Mouse (Mus musculus) intestine, embryonic 15.5 days (tissue): ENCODE measurements around the gene Ppp1r12a. TPM values are rescaled to one million over a fixed set of nuclear protein-coding genes. Genes with fewer than 3 reads are reported as not detected.

Experiments
- ATAC-seq: fragments of 200-750 bp; cut with Nextera tagmentation; 2 replicates; pipeline ENCODE4 v1.8.0; 2017; ENCODE audit warnings: moderate TSS enrichment, moderate library complexity
- H3K27ac ChIP-seq: fragments of 300-500 bp; sonication (generic); 2 replicates; pipeline ENCODE4 v1.5.1; 2015; ENCODE audit warnings: mild to moderate bottlenecking, inconsistent platforms
- H3K27me3 ChIP-seq: fragments of 300-500 bp; sonication (generic); replicated peaks from 2 replicates; pipeline ENCODE4 v1.6.1; 2015; ENCODE audit warnings: inconsistent platforms
- H3K36me3 ChIP-seq: fragments of 300-500 bp; sonication (generic); 2 replicates; pipeline ENCODE4 v1.6.1; 2015; ENCODE audit warnings: inconsistent platforms
- H3K4me1 ChIP-seq: fragments of 300-500 bp; sonication (generic); replicated peaks from 2 replicates; pipeline ENCODE4 v1.6.1; 2015; ENCODE audit warnings: inconsistent platforms
- H3K4me2 ChIP-seq: fragments of 300-500 bp; sonication (generic); replicated peaks from 2 replicates; pipeline ENCODE4 v1.6.1; 2015; ENCODE audit warnings: mild to moderate bottlenecking, inconsistent platforms
- H3K4me3 ChIP-seq: fragments of 300-500 bp; sonication (generic); replicated peaks from 2 replicates; pipeline ENCODE4 v1.5.1; 2015; ENCODE audit warnings: inconsistent platforms
- H3K9ac ChIP-seq: fragments of 300-500 bp; sonication (generic); 2 replicates; pipeline ENCODE4 v1.6.1; 2015; ENCODE audit warnings: inconsistent platforms
- H3K9me3 ChIP-seq: fragments of 300-500 bp; sonication (generic); 2 replicates; pipeline ENCODE4 v1.6.1; 2016; ENCODE audit warnings: inconsistent platforms
- WGBS: fragments of 180-500 bp; shearing (Covaris S2); methylation state at CpG from one replicate; pipeline ENCODE4 v1.1.7; 2015; 5-methylcytosine and 5-hydroxymethylcytosine counted together
- polyA plus RNA-seq: library from polyadenylated mRNA; unstranded; fragments of >200 nt; fragmentation: Nextera tagmentation; extraction: Ambion mirVana; gene quantifications from 2 replicates; pipeline ENCODE4 v1.2.1, GENCODE M21; 2015

The Ppp1r12a gene
- polyA plus RNA-seq, 1 experiment from 2014 or later: 105 TPM

DNA sequence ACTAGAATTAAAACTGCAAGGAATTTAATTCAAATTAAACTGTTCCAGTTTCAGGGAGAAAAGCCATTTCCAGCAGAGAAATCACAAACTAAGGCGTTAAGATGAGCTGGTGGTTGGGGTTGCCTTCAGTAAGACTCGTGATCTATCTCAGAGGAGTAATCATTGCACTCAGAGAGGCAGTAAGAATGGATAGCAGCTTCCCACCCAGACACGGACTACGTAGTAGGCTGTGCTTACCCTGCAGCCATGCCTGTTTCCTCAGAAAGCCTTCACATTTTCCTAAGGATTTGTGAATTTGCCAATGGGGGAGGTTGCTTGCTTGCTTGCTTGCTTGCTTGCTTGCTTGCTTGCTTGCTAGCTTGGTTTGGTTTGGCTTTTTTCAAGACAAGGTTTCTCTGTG, 122.5 kb downstream of the Ppp1r12a start:
- peaks cover 7% of the 10 kb centered on the region; the same call in 1 of the 2 replicates for H3K36me3 ChIP-seq
- no peak overlapping the region for H3K9ac ChIP-seq
- H3K27me3 ChIP-seq: no peaks in the 10 kb centered on the region
- H3K9me3 ChIP-seq: no peaks in the 10 kb centered on the region
- no peaks in the 10 kb centered on the region for H3K4me1 ChIP-seq
- no peak overlapping the region for H3K4me2 ChIP-seq
- H3K27ac ChIP-seq: no peak overlapping the region
- 85% methylated on average over 4 of the region's 4 CpGs for WGBS
- ATAC-seq: no peak
- H3K4me3 ChIP-seq: no peak overlapping the region

DNA sequence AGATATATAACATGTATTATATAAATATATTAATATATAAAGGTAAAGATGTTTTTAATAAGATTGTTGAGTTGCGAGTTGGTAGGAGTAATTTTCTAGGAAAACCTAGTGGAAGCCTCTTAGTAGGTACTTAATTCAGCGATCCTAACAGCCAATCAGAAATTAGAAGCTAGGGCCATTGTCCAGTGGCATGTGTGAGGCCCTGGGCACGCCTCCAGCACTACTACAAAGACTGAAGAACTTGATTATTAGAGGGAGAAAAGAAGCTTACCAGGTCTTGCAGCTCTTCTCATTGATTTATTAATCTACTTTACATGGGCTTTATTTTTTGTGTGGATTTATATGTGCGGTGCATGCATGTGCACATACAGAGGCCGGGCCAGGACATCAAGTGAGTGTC, 123.0 kb downstream of the Ppp1r12a start:
- Histone ChIP-seq H3K4me3 (no peak overlapping the region), H3K9ac (no peak overlapping the region), H3K9me3 (no peaks in the 10 kb centered on the region), H3K27me3 (no peaks in the 10 kb centered on the region), H3K36me3 (peaks cover 7% of the 10 kb centered on the region; the same call in 1 of the 2 replicates), H3K27ac (no peak overlapping the region), H3K4me2 (no peak overlapping the region), H3K4me1 (no peaks in the 10 kb centered on the region)
- WGBS: 88% methylated on average over 5 of the region's 5 CpGs
- no peak for ATAC-seq

DNA sequence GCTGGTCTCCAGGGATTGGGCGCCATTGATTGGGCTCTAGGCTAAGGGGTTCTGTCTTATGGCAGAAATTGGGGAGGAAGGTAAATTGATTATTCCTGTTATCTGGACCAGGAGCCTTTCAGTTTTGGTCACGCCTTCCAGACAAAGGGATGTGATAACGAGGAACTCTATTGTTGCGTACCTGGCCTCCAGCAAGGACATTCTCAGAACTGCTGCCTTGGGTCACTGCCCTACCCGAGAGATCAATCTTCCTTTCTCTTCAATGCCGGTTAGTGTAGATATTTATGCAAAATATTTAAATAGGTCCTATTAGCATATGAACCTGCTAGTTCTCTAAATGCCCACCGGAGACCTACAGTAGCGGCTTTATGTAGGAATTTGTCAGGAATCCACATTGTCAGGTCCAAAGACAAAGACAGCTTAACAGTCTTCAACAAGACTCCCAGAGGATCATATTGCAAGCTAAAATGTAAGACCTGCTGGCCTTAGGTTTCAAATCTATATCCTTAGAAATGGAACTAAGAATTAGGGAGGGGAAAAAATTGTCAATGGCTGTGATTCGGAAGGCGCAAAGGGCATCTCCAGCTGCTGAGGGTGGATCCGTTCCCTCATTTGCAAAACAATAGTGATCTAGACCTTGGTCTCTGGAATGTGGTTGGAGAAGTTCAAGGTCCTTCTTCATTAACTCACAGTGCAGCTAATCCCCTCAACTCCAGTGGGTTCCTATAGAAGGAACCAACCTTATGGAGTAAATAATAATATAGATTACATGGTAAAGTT, 124.9 kb downstream of the Ppp1r12a start:
- no peak overlapping the region for H3K4me3 ChIP-seq
- H3K9ac ChIP-seq: no peak overlapping the region
- no peak overlapping the region for H3K27ac ChIP-seq
- H3K36me3 ChIP-seq: no peaks in the 10 kb centered on the region
- no peaks in the 10 kb centered on the region for H3K9me3 ChIP-seq
- H3K27me3 ChIP-seq: no peaks in the 10 kb centered on the region
- no peaks in the 10 kb centered on the region for H3K4me1 ChIP-seq
- no peak for ATAC-seq
- H3K4me2 ChIP-seq: no peak overlapping the region
- WGBS: 79% methylated on average over 11 of the region's 11 CpGs

DNA sequence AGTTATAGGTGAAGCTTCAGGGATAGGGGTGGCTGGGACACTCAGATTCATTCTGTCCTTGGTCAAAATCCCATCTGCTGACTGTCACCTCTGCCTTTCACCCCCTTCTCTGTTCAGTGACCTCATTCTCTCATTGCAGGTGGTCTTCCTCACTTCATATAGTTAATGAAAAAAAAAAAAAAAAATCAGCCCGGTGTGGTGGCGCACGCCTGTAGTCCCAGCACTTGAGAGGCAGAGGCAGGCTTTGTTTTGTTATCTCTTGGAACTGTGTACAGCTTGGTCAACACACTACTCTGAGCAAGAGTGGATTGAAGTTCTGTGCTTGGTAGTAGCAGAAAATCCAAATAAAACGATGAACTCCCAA, 125.4 kb downstream of the Ppp1r12a start:
- 80% methylated on average over 4 of the region's 4 CpGs for WGBS
- ATAC-seq: no peak

DNA sequence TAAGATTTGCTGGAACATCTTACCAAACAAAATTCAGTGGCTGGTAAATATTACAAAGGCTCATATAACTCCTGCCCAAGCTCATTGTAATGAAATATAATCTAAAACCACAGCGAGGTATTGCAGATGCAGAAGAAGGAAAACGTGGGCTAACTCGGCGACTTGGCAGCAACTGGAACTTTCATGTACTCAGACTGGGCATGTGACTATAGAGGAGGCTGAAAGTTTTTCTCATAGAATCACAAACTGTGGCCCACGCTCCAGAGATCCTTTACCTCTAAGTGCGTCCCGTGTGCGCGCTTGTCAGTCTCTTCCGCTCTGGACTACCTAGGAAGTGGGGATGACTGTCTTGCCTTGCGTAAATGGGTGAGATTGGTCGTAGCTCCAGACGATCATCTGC, 128.1 kb downstream of the Ppp1r12a start:
- Histone ChIP-seq H3K9me3 (no peaks in the 10 kb centered on the region), H3K36me3 (no peaks in the 10 kb centered on the region), H3K27ac (no peak overlapping the region), H3K9ac (no peak overlapping the region), H3K4me3 (no peak overlapping the region), H3K4me2 (no peak overlapping the region), H3K27me3 (no peaks in the 10 kb centered on the region), H3K4me1 (no peaks in the 10 kb centered on the region)
- ATAC-seq: no peak
- 92% methylated on average over 13 of the region's 13 CpGs for WGBS

More for the DNA sequence above, 125.4 kb downstream of the Ppp1r12a start:
- Histone ChIP-seq H3K27ac (no peak overlapping the region), H3K4me3 (no peak overlapping the region), H3K27me3 (no peaks in the 10 kb centered on the region), H3K4me2 (no peak overlapping the region), H3K4me1 (no peaks in the 10 kb centered on the region), H3K9ac (no peak overlapping the region), H3K9me3 (no peaks in the 10 kb centered on the region), H3K36me3 (no peaks in the 10 kb centered on the region)

DNA sequence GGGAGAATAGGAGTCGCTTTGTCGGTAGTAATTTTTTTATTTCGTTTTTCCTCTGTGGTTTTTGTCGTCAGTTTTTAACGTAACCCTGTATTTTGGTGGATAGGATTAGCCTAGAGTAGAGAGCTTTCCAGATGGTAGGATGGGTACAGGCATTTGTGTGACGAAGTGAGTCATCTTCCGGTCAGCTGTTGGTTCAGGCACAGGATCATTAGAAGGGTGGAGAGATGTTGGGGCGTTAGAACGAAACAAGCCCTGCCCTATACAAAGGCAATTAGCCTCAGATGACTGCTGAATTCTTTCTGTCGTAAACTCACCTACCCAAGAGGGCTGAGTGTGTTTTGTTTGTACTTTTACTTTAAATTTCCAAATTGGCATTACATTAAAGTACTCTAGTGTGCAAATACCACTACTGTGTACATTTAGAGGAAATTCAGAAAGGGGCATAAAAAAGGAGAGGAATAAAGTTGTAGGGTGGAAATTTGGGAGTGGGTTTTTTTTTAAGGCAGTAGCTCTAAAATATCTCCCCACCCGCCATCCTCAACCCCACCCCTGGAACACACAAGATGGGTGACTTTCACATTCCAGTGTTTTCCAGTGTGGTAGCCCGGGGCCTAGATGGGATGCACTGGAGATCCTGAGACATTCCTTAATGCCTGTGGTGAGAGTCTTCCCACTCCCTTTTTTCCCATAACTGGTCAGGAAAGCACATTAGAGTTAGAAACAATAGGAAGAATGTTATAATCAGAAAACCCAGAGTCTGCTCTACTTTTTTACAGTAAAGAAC, 129.9 kb downstream of the Ppp1r12a start:
- H3K4me1 ChIP-seq: no peaks in the 10 kb centered on the region
- 78% methylated on average over 12 of the region's 12 CpGs for WGBS
- H3K27me3 ChIP-seq: no peaks in the 10 kb centered on the region
- H3K36me3 ChIP-seq: no peaks in the 10 kb centered on the region
- H3K9me3 ChIP-seq: no peaks in the 10 kb centered on the region
- no peak overlapping the region for H3K9ac ChIP-seq
- H3K4me2 ChIP-seq: no peak overlapping the region
- no peak for ATAC-seq
- no peak overlapping the region for H3K27ac ChIP-seq
- no peak overlapping the region for H3K4me3 ChIP-seq

DNA sequence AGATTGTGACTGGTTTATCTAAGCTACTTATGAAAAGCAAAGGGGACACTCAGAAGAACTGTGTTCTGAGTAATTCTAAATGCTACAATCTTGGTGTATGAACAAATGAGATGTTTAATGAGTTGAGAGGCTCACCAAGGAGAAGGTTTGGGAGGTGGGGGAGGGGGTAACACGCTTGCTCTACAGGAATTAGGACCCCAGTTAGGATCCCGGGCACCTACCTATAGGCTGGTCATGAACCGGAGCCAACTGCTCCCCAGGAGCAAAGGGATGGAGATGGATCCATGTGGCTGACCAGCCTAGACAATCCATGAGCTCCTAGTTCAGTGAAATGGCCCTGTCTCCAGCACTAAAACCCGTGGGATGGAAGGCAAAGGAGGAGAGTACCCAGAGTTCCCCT, 130.7 kb downstream of the Ppp1r12a start:
- Histone ChIP-seq H3K4me3 (no peak overlapping the region), H3K27me3 (no peaks in the 10 kb centered on the region), H3K36me3 (no peaks in the 10 kb centered on the region), H3K27ac (no peak overlapping the region), H3K9ac (no peak overlapping the region), H3K9me3 (no peaks in the 10 kb centered on the region), H3K4me1 (no peaks in the 10 kb centered on the region), H3K4me2 (no peak overlapping the region)
- 83% methylated on average over 4 of the region's 4 CpGs for WGBS
- no peak for ATAC-seq

DNA sequence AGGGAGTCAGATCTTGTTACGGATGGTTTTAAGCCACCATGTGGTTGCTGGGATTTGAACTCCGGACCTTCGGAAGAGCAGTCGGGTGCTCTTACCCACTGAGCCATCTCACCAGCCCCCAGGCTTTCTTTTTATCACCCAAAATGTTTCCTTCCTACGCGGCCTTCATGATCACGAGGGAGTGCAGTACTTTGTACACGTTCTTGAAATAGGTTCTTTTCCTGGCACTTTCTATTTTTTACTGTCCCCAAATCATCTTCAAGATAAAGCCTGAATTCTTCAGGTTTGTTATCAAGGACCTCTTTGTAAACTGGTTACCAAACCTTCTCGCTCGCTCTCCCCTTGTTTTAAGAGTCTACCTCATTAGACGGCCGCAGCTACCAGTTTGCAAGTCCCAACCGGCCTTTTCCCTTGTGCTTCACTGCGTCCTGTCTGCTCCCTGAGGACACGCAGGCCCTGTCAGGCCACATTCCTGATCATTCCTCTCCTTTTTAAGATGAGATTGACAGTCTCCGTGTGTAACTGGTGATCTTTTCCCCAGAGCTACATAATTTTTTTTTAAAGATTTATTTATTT, 131.7 kb downstream of the Ppp1r12a start:
- H3K9ac ChIP-seq: no peak overlapping the region
- 89% methylated on average over 16 of the region's 16 CpGs for WGBS
- no peak for ATAC-seq
- no peaks in the 10 kb centered on the region for H3K4me1 ChIP-seq
- no peak overlapping the region for H3K4me3 ChIP-seq
- H3K27ac ChIP-seq: no peak overlapping the region
- H3K9me3 ChIP-seq: no peaks in the 10 kb centered on the region
- no peaks in the 10 kb centered on the region for H3K27me3 ChIP-seq
- no peak overlapping the region for H3K4me2 ChIP-seq
- no peaks in the 10 kb centered on the region for H3K36me3 ChIP-seq

DNA sequence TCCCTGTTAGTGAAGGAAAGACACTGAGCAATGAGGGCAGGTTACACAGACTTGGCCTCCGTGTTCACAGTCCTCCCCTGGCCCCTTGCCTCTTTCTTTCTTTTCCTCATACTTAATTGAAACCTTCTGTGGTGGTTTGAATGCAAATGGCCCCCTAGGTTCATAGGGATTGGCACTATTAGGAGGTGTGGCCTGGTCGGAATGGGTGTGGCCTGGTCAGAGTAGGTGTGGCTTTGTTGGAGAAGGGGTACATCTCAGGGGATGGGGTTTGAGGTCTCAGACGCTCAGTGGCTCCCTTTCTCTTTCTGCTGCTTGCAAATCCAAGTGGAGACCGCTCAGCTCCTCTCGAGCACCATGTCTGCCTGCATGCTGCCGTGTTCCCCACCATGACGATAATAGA, 132.8 kb downstream of the Ppp1r12a start:
- no peak for ATAC-seq
- WGBS: 89% methylated on average over 7 of the region's 7 CpGs
- no peak overlapping the region for H3K9ac ChIP-seq
- H3K9me3 ChIP-seq: no peaks in the 10 kb centered on the region
- no peaks in the 10 kb centered on the region for H3K36me3 ChIP-seq
- H3K4me1 ChIP-seq: no peaks in the 10 kb centered on the region
- H3K4me3 ChIP-seq: no peak overlapping the region
- no peak overlapping the region for H3K27ac ChIP-seq
- no peak overlapping the region for H3K4me2 ChIP-seq
- no peaks in the 10 kb centered on the region for H3K27me3 ChIP-seq

DNA sequence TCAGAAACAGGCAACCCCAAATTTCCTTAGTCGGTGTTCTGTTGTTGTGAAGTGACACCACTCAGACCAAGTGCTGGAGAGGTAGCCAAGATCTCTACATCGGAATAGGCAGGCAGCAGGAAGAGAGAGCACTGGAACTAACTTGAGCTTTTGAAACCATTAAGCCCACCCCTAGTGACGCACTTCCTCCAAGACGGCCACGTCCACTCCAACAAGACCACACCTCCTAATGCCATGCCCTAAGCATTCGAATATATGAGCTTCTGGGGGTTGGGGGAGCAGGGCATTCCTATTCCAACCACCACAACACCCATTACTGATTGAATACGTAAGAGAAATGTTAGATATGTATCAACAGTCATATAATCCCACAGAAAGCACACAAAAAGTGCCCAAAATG, 134.5 kb downstream of the Ppp1r12a start:
- WGBS: 88% methylated on average over 7 of the region's 7 CpGs
- Histone ChIP-seq H3K9ac (no peak overlapping the region), H3K9me3 (no peaks in the 10 kb centered on the region), H3K4me2 (no peak overlapping the region), H3K27me3 (no peaks in the 10 kb centered on the region), H3K27ac (no peak overlapping the region), H3K36me3 (no peaks in the 10 kb centered on the region), H3K4me1 (no peaks in the 10 kb centered on the region), H3K4me3 (no peak overlapping the region)
- no peak for ATAC-seq

DNA sequence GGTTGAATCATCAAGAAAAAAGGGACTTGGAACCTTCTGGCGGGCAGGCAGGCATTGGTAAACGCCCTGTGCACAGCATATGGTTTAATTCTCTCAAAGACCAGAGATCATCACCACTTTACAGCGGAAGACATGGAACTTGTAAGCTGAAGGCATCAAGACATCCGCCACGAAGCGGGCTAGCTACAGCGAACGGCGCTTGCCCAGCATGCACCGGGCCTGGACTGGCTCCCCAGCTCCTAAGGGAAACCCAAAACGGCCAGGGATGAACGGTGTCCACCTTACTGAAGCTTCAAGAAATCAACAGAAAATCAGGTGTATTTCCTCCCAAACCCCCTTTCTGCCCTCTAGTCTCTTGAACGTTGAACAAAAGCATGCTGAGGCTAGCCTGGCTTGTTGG, 136.3 kb downstream of the Ppp1r12a start:
- H3K4me2 ChIP-seq: no peak overlapping the region
- WGBS: 92% methylated on average over 13 of the region's 13 CpGs
- H3K9ac ChIP-seq: no peak overlapping the region
- no peaks in the 10 kb centered on the region for H3K27me3 ChIP-seq
- H3K9me3 ChIP-seq: no peaks in the 10 kb centered on the region
- ATAC-seq: no peak
- no peaks in the 10 kb centered on the region for H3K4me1 ChIP-seq
- no peak overlapping the region for H3K4me3 ChIP-seq
- H3K27ac ChIP-seq: no peak overlapping the region
- no peaks in the 10 kb centered on the region for H3K36me3 ChIP-seq

DNA sequence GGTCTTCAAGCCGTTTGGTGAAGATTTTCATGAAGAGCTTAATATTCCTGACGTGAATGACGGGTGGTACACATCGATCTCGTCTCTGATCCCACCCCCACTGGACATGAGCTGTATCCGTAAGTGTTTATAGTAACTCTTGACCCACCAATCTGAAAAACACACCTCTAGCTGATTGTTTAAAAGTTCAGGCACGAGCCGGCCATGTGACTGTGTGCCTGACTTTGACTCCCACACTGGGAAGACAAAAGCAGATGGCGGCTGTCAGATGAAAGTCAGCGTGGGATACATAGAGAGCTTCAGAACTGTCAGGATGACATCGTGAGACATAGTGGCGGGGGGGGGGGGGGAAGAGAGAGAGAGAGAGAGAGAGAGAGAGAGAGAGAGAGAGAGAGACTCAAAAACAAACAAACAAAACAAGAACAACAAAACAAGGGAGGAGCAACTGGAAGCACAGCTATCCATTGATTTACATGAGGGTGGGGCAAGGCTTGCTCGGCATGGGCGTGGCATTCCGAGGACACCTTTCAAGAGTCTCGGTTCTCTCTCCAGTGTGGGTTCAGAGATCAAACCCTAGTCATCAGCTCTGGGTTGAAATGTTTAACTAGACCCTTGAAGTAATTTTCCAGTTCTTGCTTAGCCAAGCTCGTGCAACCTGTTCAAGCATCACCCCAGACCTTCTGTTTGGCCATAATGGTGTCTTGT, 137.0 kb downstream of the Ppp1r12a start:
- no peaks in the 10 kb centered on the region for H3K36me3 ChIP-seq
- no peaks in the 10 kb centered on the region for H3K4me1 ChIP-seq
- ATAC-seq: peak; percentile 57
- 75% methylated on average over 16 of the region's 17 CpGs for WGBS
- H3K4me2 ChIP-seq: no peak overlapping the region
- no peaks in the 10 kb centered on the region for H3K27me3 ChIP-seq
- no peak overlapping the region for H3K9ac ChIP-seq
- no peak overlapping the region for H3K27ac ChIP-seq
- H3K9me3 ChIP-seq: no peaks in the 10 kb centered on the region
- no peak overlapping the region for H3K4me3 ChIP-seq
